Mouse (Mus musculus) MEL (cell line): ENCODE measurements around the gene Dph7.

Experiments used
- CHD2 ChIP-seq: IDR thresholded peaks from 2 replicates; pipeline ENCODE4 v1.6.1; 2011; ENCODE audit warnings: low read length, improper control_type of control experiment
- CTCF ChIP-seq, 3 experiments: IDR thresholded peaks in 2 of 3; conservative IDR thresholded peaks in 1 of 3; 2 replicates each; pipeline ENCODE4 v1.5.1; 2011 to 2012; ENCODE audit warnings: low read length in 3 of 3, low read depth in 2 of 3, mild to moderate bottlenecking in 2 of 3, improper control_type of control experiment in 1 of 3, inconsistent platforms in 1 of 3, mixed read lengths in 1 of 3, moderate library complexity in 1 of 3; ENCODE audit not compliant: control insufficient read depth in 1 of 3, insufficient read depth in 1 of 3, poor library complexity in 1 of 3, severe bottlenecking in 1 of 3
- MEF2A ChIP-seq: IDR thresholded peaks from 2 replicates; pipeline ENCODE4 v1.6.1; 2014; ENCODE audit warnings: low read depth, mild to moderate bottlenecking, inconsistent platforms, low read length, improper control_type of control experiment; ENCODE audit not compliant: poor library complexity, insufficient replicate concordance, severe bottlenecking; ENCODE audit errors: extremely low read depth
- MYC ChIP-seq: IDR thresholded peaks from 2 replicates; pipeline ENCODE4 v1.6.1; 2011; ENCODE audit warnings: low read depth, mild to moderate bottlenecking, low read length, improper control_type of control experiment, moderate library complexity
- POLR2A ChIP-seq, 2 experiments: IDR thresholded peaks; 2 replicates each; pipeline ENCODE4 v1.6.1; 2011 to 2012; ENCODE audit warnings: low read length in 2 of 2, mild to moderate bottlenecking in 2 of 2, control low read depth in 1 of 2, improper control_type of control experiment in 1 of 2, low read depth in 1 of 2, moderate library complexity in 1 of 2; ENCODE audit not compliant: control insufficient read depth in 1 of 2, insufficient read depth in 1 of 2, poor library complexity in 1 of 2
- RCOR1 ChIP-seq: IDR thresholded peaks from 2 replicates; pipeline ENCODE4 v1.6.1; 2012; ENCODE audit warnings: low read depth, mild to moderate bottlenecking, inconsistent platforms, low read length, improper control_type of control experiment
- TAL1 ChIP-seq: IDR thresholded peaks from 2 replicates; pipeline ENCODE4 v1.6.1; 2012; ENCODE audit warnings: mild to moderate bottlenecking, inconsistent platforms, low read length, moderate library complexity, mixed read lengths
- USF2 ChIP-seq, 2 experiments: IDR thresholded peaks; 2 replicates each; pipeline ENCODE4 v1.6.1; 2011 to 2012; ENCODE audit warnings: improper control_type of control experiment in 2 of 2, low read length in 2 of 2, borderline replicate concordance in 1 of 2, inconsistent platforms in 1 of 2, low read depth in 1 of 2, mild to moderate bottlenecking in 1 of 2; ENCODE audit not compliant: insufficient read depth in 1 of 2

DNA sequence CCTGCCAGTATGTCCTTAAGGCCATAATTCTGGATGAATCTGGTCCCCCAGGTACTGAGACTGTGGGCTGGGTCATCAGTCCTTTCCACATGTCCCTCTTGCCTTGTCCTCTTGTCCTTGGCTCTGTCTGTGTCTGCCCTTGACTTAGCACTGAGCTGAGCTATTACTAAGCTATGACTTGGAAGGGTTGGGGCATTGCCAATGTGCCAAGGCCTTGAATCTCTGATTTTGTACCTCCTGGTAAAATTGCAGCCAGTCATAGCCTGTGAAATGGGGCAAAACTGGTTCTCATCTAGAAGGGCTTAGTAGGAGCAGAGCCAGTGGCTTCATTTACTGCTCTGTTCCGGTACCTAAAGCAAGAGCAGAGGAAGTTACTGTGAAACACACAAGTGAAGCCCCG is 34.3 kb downstream of the Dph7 start:
- TF ChIP-seq MEF2A (no peak), RCOR1 (no peak), CTCF (IDR thresholded peaks at IDR 0.05 in 2 of 3, conservative IDR thresholded peaks at IDR 0.05 in 1 of 3; ENCODE audit: control insufficient read depth in 1 of 3, insufficient read depth in 1 of 3, low read depth in 2 of 3, low read length in 3 of 3, poor library complexity in 1 of 3, severe bottlenecking in 1 of 3) (no peak), POLR2A (IDR thresholded peaks at IDR 0.05; ENCODE audit: control insufficient read depth in 1 of 2, insufficient read depth in 1 of 2, low read depth in 1 of 2, low read length in 2 of 2, poor library complexity in 1 of 2) (no peak), MYC (no peak), TAL1 (no peak), CHD2 (no peak), USF2 (IDR thresholded peaks at IDR 0.05; ENCODE audit: borderline replicate concordance in 1 of 2, insufficient read depth in 1 of 2, low read depth in 1 of 2, low read length in 2 of 2) (no peak)
